Mouse (Mus musculus): Measurements from ENCODE around the gene Retnla. TPM values are rescaled to one million over a fixed set of nuclear protein-coding genes. Genes with fewer than 3 reads are reported as not detected.
"Not testable (repeated sequence)": the region's sequence is repeated elsewhere in the genome, so short reads cannot be mapped to it uniquely, and the experiment has no call there.

The Retnla gene
- polyA plus RNA-seq, 1 experiment from 2014 or later = not detected

- ATAC-seq (ENCODE audit: insufficient number of reproducible peaks, insufficient read depth, low FRiP score, low TSS enrichment) = no peak
- no peaks in the 10 kb centered on the region for H3K36me3 ChIP-seq
- no peak overlapping the region for H3K9ac ChIP-seq
- H3K27ac ChIP-seq = no peak overlapping the region
- H3K9me3 ChIP-seq = no peaks in the 10 kb centered on the region
- no peaks in the 10 kb centered on the region for H3K4me1 ChIP-seq
- H3K27me3 ChIP-seq = no peaks in the 10 kb centered on the region
- H3K4me3 ChIP-seq = no peak overlapping the region
- H3K4me2 ChIP-seq (replicated peaks) = no peak overlapping the region
- WGBS = 86% methylated on average over 4 of the region's 4 CpGs
Observed at GRCm38 (mm10) chr16:48829060-48829459, 13.3 kb upstream of the Retnla start.

DNA sequence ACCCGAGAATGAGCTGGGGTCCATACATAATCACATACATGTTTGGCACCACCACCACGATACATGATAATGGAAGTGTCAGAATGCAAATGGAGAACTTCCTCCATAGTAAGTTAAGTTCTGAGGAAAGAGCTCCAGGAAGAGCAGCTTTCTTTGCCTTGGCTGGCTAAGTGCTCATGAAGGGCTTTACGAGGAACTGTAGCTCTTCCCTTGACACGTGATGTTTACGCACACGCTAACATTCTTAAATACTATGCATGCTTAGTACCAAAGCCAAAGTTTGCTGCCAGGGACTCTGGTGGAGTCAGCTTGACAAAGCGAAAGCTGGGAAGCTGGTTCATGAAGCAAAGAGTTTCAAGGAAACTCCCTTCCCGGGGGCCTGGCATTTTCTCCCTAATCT lies 10.3 kb upstream of the Retnla start:
- no peak overlapping the region for H3K9ac ChIP-seq
- no peaks in the 10 kb centered on the region for H3K27me3 ChIP-seq
- no peaks in the 10 kb centered on the region for H3K9me3 ChIP-seq
- H3K4me3 ChIP-seq = no peak overlapping the region
- H3K36me3 ChIP-seq = no peaks in the 10 kb centered on the region
- no peaks in the 10 kb centered on the region for H3K4me1 ChIP-seq
- no peak overlapping the region for H3K4me2 ChIP-seq (replicated peaks)
- ATAC-seq (ENCODE audit: insufficient number of reproducible peaks, insufficient read depth, low FRiP score, low TSS enrichment) = no peak
- 86% methylated on average over 8 of the region's 8 CpGs for WGBS
- H3K27ac ChIP-seq = no peak overlapping the region

DNA sequence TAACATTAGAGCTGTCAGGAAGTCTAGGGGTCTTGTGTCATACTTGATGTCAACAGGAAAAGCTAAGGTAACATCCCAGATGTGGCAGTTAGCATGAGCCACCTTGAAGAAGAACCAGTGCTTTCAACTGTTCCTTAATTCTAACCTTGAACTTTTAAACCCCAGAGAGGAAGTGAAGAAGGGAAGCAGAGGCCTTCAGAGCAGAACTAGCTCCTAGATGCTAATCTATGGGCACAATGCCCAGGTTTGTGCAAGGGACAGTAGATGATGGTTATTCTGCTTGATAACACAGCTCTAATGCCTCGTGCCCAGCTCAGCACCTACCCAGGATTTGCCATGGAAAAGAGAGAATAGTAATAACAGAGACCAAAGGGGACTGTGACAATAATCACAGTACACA lies 8.7 kb upstream of the Retnla start:
- not testable (repeated sequence) for H3K27me3 ChIP-seq; H3K9ac ChIP-seq; H3K4me1 ChIP-seq; H3K9me3 ChIP-seq; H3K4me3 ChIP-seq; H3K27ac ChIP-seq; ATAC-seq (ENCODE audit: insufficient number of reproducible peaks, insufficient read depth, low FRiP score, low TSS enrichment); H3K36me3 ChIP-seq; H3K4me2 ChIP-seq (replicated peaks)
- 61% methylated on average over 1 of the region's 1 CpGs for WGBS

DNA sequence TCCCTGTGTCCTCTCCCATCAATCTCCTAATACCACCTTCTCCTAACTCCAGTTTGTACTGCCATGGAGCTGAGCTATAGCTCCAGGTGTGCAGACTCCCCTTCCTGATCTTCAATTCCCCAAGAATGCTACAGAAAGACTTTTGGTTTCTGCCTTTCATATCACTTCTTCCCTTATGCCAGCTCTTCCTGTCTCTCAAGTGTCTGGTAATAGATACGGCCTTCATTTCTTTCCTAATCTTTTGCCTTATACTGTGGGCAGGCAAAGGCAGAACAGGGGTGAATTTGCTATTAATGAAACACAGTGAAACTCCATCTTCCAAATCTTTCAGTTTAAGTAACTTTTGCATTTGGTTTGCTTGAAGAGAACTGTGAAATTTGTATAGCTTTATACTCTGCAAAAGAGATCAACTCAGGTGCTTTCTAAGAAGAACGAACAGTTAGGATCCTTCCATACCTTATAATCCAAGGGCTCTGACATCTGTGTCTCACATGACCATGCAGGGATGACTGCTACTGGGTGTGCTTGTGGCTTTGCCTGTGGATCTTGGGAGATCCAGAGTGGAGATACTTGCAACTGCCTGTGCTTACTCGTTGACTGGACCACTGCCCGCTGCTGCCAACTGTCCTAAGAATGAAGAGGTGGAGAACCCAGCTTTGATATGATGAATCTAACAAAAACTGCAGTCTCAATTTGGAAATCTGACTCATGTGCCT lies 1.5 kb downstream of the Retnla start:
- Histone ChIP-seq H3K27ac (no peak overlapping the region), H3K9me3 (no peaks in the 10 kb centered on the region), H3K36me3 (no peaks in the 10 kb centered on the region), H3K9ac (no peak overlapping the region), H3K4me2 (replicated peaks) (no peak overlapping the region), H3K27me3 (no peaks in the 10 kb centered on the region), H3K4me3 (no peak overlapping the region), H3K4me1 (no peaks in the 10 kb centered on the region)
- no peak for ATAC-seq (ENCODE audit: insufficient number of reproducible peaks, insufficient read depth, low FRiP score, low TSS enrichment)
- WGBS = 90% methylated on average over 4 of the region's 4 CpGs

DNA sequence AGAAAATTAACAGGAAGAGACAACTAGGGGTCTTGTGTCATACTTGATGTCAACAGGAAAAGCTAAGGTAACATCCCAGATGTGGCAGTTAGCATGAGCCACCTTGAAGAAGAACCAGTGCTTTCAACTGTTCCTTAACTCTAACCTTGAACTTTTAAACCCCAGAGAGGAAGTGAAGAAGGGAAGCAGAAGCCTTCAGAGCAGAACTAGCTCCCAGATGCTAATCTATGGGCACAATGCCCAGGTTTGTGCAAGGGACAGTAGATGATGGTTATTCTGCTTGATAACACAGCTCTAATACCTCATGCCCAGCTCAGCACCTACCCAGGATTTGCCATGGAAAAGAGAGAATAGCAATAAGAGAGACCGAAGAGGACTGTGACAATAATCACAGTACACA lies 22.7 kb downstream of the Retnla start:
- H3K36me3 ChIP-seq; H3K4me1 ChIP-seq; H3K9me3 ChIP-seq; H3K9ac ChIP-seq; H3K4me2 ChIP-seq (replicated peaks); ATAC-seq (ENCODE audit: insufficient number of reproducible peaks, insufficient read depth, low FRiP score, low TSS enrichment); H3K27me3 ChIP-seq; H3K27ac ChIP-seq; H3K4me3 ChIP-seq: not testable (repeated sequence)
- WGBS = 94% methylated on average over 1 of the region's 1 CpGs

DNA sequence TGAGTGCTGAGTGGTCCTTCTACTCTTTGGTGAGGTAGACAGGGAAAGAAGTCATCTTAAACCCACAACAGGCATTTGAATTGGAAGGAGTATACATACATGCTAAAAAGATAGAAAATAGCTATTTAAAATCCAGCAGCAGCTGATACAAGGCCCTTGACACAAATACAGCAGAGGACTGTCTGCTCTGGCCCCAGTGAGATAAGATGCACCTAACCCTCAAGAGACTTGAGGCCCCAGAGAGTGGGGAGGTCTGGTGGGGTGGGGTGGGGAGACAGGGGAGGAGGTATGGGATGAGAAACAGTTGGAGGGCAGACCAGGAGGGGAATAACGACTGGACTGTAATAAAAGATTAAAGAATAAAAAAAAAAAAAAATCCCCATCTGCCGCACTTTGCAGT lies 25.3 kb downstream of the Retnla start:
- H3K27ac ChIP-seq = no peak overlapping the region
- H3K4me2 ChIP-seq (replicated peaks) = no peak overlapping the region
- ATAC-seq (ENCODE audit: insufficient number of reproducible peaks, insufficient read depth, low FRiP score, low TSS enrichment) = no peak
- H3K9ac ChIP-seq = no peak overlapping the region
- H3K36me3 ChIP-seq = no peaks in the 10 kb centered on the region
- 71% methylated on average over 2 of the region's 2 CpGs for WGBS
- no peaks in the 10 kb centered on the region for H3K9me3 ChIP-seq
- no peaks in the 10 kb centered on the region for H3K4me1 ChIP-seq
- H3K27me3 ChIP-seq = no peaks in the 10 kb centered on the region
- no peak overlapping the region for H3K4me3 ChIP-seq

- Histone ChIP-seq H3K4me3 (no peak overlapping the region), H3K36me3 (no peaks in the 10 kb centered on the region), H3K4me1 (no peaks in the 10 kb centered on the region), H3K4me2 (replicated peaks) (no peak overlapping the region), H3K9ac (no peak overlapping the region), H3K27me3 (no peaks in the 10 kb centered on the region), H3K27ac (no peak overlapping the region), H3K9me3 (no peaks in the 10 kb centered on the region)
- ATAC-seq (ENCODE audit: insufficient number of reproducible peaks, insufficient read depth, low FRiP score, low TSS enrichment) = no peak
- 70% methylated on average over 1 of the region's 1 CpGs for WGBS
Observed at GRCm38 (mm10) chr16:48868663-48869062, 26.3 kb downstream of the Retnla start.

DNA sequence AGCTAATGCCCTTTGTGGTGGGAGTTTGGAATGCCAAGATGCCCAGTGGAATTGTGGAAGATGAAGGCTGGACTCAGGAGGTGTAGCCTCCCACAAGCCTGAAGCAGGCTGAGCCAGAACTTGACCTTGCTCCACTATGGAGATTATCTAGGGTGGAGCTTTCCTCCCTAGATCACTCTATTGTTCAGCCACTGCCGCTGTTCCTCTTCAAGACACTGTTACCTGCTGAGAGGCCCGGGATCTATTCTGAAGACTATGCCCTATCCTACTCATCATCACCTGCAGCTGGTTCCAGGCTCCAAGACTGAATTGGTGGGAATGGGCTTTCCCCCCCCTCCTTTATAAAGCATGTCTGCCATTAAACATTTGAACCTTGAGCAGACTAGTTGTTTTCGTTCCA lies 27.3 kb downstream of the Retnla start:
- no peak overlapping the region for H3K9ac ChIP-seq
- H3K27ac ChIP-seq = no peak overlapping the region
- H3K4me3 ChIP-seq = no peak overlapping the region
- H3K9me3 ChIP-seq = no peaks in the 10 kb centered on the region
- H3K4me2 ChIP-seq (replicated peaks) = no peak overlapping the region
- ATAC-seq (ENCODE audit: insufficient number of reproducible peaks, insufficient read depth, low FRiP score, low TSS enrichment) = no peak
- H3K4me1 ChIP-seq = no peaks in the 10 kb centered on the region
- no peaks in the 10 kb centered on the region for H3K36me3 ChIP-seq
- WGBS = 72% methylated on average over 3 of the region's 3 CpGs
- H3K27me3 ChIP-seq = no peaks in the 10 kb centered on the region

GRCm38 (mm10) chr16:48871754-48872153 lies 29.4 kb downstream of the Retnla start:
- Histone ChIP-seq H3K27ac (no peak overlapping the region), H3K36me3 (no peaks in the 10 kb centered on the region), H3K9ac (no peak overlapping the region), H3K27me3 (no peaks in the 10 kb centered on the region), H3K4me1 (no peaks in the 10 kb centered on the region), H3K4me3 (no peak overlapping the region), H3K4me2 (replicated peaks) (no peak overlapping the region), H3K9me3 (no peaks in the 10 kb centered on the region)
- no peak for ATAC-seq (ENCODE audit: insufficient number of reproducible peaks, insufficient read depth, low FRiP score, low TSS enrichment)
- 86% methylated on average over 1 of the region's 1 CpGs for WGBS

DNA sequence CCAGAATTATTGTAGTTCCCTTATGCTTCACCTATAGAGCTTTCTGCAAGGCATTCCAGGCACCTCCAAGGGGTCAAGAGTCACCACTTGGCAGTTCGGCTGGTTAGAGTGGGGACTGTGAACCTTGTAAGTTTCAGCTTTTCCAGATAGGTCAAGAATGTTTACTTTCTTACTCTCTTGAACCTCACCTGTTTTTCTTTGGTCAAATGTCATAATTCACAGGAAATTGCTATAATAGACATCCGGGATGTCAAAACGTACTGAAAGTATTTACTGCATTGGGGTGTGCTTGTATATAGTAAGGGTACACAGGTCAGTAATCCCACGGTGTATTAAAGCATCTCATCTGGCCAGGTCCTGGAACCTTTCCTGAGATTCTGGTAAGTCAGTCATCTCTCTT lies 30.0 kb downstream of the Retnla start, which contains the start of gene Retnlg:
Retnlg (plus strand) TSS at position 301 of the 400 bp plus-strand sequence.
- ATAC-seq (ENCODE audit: insufficient number of reproducible peaks, insufficient read depth, low FRiP score, low TSS enrichment) = no peak
- H3K4me2 ChIP-seq (replicated peaks) = no peak within 1 kb of the TSS
- H3K36me3 ChIP-seq = no peaks in the 10 kb centered on the region
- H3K4me1 ChIP-seq = no peaks in the 10 kb centered on the region
- WGBS = 66% methylated on average over 4 of the region's 4 CpGs
- H3K27ac ChIP-seq = no peak within 1 kb of the TSS
- no peaks in the 10 kb centered on the region for H3K27me3 ChIP-seq
- H3K4me3 ChIP-seq = no peak within 1 kb of the TSS
- H3K9me3 ChIP-seq = no peaks in the 10 kb centered on the region
- no peak within 1 kb of the TSS for H3K9ac ChIP-seq

DNA sequence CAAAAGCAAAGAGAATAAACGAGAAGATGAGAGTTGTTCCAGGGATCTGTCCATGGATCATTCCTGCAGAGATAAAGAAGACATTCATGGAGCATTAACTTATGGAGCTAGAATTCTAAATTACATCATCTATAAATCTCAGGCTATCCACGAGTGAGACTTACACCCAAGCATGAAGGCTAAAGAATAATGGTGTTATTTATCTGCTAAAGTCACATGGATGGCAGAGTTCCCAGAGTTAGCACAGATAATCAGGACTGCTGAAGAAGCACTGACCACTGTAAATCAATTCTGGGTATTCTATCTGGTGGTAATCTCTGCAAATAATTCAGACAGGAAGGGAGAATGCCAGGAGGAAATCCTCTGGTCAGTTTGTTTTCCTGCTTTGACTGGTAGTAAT lies 48.4 kb downstream of the Retnla start:
- no peak overlapping the region for H3K4me3 ChIP-seq
- no peak overlapping the region for H3K4me2 ChIP-seq (replicated peaks)
- 74% methylated on average over 2 of the region's 2 CpGs for WGBS
- H3K27ac ChIP-seq = no peak overlapping the region
- no peaks in the 10 kb centered on the region for H3K27me3 ChIP-seq
- no peak for ATAC-seq (ENCODE audit: insufficient number of reproducible peaks, insufficient read depth, low FRiP score, low TSS enrichment)
- H3K36me3 ChIP-seq = no peaks in the 10 kb centered on the region
- no peaks in the 10 kb centered on the region for H3K9me3 ChIP-seq
- no peak overlapping the region for H3K9ac ChIP-seq
- no peaks in the 10 kb centered on the region for H3K4me1 ChIP-seq

All from embryonic facial prominence, embryonic 12.5 days (tissue).